Mouse (Mus musculus): Measurements from ENCODE around the gene Gdap1l1. TPM values are rescaled to one million over a fixed set of nuclear protein-coding genes. Genes with fewer than 3 reads are reported as not detected.

The Gdap1l1 gene
- polyA plus RNA-seq, 1 experiment, result not detected

- Histone ChIP-seq H3K4me3 (ENCODE audit: insufficient read depth, low read depth, low read length) (peak overlapping the region; percentile 87), H3K4me1 (ENCODE audit: control insufficient read depth, insufficient read depth, low read length) (peaks cover 15% of the 10 kb centered on the region), H3K27ac (ENCODE audit: insufficient read depth, low read depth, low read length) (peak overlapping the region; percentile 62)
- 27% methylated on average over 4 of the region's 4 CpGs for WGBS
- TF ChIP-seq POLR2A (IDR thresholded peaks at IDR 0.05; ENCODE audit: insufficient read depth, low read depth, low read length) (no peak), CTCF (IDR thresholded peaks at IDR 0.05; ENCODE audit: insufficient read depth, low read depth, low read length) (no peak)
Measured at GRCm38 (mm10) chr2:163437800-163438199, 476 bp upstream of the Gdap1l1 start.

- peak overlapping the region; percentile 87 for H3K4me3 ChIP-seq (ENCODE audit: insufficient read depth, low read depth, low read length)
- H3K27ac ChIP-seq (ENCODE audit: insufficient read depth, low read depth, low read length), result no peak overlapping the region; the same call in 1 of the 2 replicates
- WGBS, result 2% methylated on average over 30 of the region's 30 CpGs
- TF ChIP-seq POLR2A (IDR thresholded peaks at IDR 0.05; ENCODE audit: insufficient read depth, low read depth, low read length) (no peak; the same call in 1 of the 2 replicates), CTCF (IDR thresholded peaks at IDR 0.05; ENCODE audit: insufficient read depth, low read depth, low read length) (no peak)
- H3K4me1 ChIP-seq (ENCODE audit: control insufficient read depth, insufficient read depth, low read length), result peaks cover 18% of the 10 kb centered on the region
Measured at GRCm38 (mm10) chr2:163438619-163439451, 559 bp downstream of the Gdap1l1 start.

- H3K4me1 ChIP-seq (ENCODE audit: control insufficient read depth, insufficient read depth, low read length), result peaks cover 22% of the 10 kb centered on the region
- 81% methylated on average over 1 of the region's 1 CpGs for WGBS
- H3K4me3 ChIP-seq (ENCODE audit: insufficient read depth, low read depth, low read length), result peak overlapping the region; percentile 87
- TF ChIP-seq CTCF (IDR thresholded peaks at IDR 0.05; ENCODE audit: insufficient read depth, low read depth, low read length) (no peak), POLR2A (IDR thresholded peaks at IDR 0.05; ENCODE audit: insufficient read depth, low read depth, low read length) (no peak)
- H3K27ac ChIP-seq (ENCODE audit: insufficient read depth, low read depth, low read length), result no peak overlapping the region
Measured at GRCm38 (mm10) chr2:163439488-163439887, 1.2 kb downstream of the Gdap1l1 start.

- 74% methylated on average over 6 of the region's 6 CpGs for WGBS
- TF ChIP-seq CTCF (IDR thresholded peaks at IDR 0.05; ENCODE audit: insufficient read depth, low read depth, low read length) (no peak), POLR2A (IDR thresholded peaks at IDR 0.05; ENCODE audit: insufficient read depth, low read depth, low read length) (no peak)
Measured at GRCm38 (mm10) chr2:163443543-163443942, 5.3 kb downstream of the Gdap1l1 start.

GRCm38 (mm10) chr2:163444017-163444416, 5.7 kb downstream of the Gdap1l1 start:
- no peak overlapping the region for H3K4me3 ChIP-seq (ENCODE audit: insufficient read depth, low read depth, low read length)
- no peak for TF ChIP-seq POLR2A (IDR thresholded peaks at IDR 0.05; ENCODE audit: insufficient read depth, low read depth, low read length)
- no peak for TF ChIP-seq CTCF (IDR thresholded peaks at IDR 0.05; ENCODE audit: insufficient read depth, low read depth, low read length)
- WGBS, result 70% methylated on average over 7 of the region's 7 CpGs

More at GRCm38 (mm10) chr2:163443543-163443942, 5.3 kb downstream of the Gdap1l1 start:
- H3K4me1 ChIP-seq (ENCODE audit: control insufficient read depth, insufficient read depth, low read length), result peaks cover 19% of the 10 kb centered on the region
- no peak overlapping the region for H3K4me3 ChIP-seq (ENCODE audit: insufficient read depth, low read depth, low read length)
- no peak overlapping the region for H3K27ac ChIP-seq (ENCODE audit: insufficient read depth, low read depth, low read length)

GRCm38 (mm10) chr2:163447375-163447774, 9.1 kb downstream of the Gdap1l1 start:
- peaks cover 14% of the 10 kb centered on the region for H3K4me1 ChIP-seq (ENCODE audit: control insufficient read depth, insufficient read depth, low read length)
- H3K4me3 ChIP-seq (ENCODE audit: insufficient read depth, low read depth, low read length), result no peak overlapping the region
- TF ChIP-seq POLR2A (IDR thresholded peaks at IDR 0.05; ENCODE audit: insufficient read depth, low read depth, low read length) (no peak), CTCF (IDR thresholded peaks at IDR 0.05; ENCODE audit: insufficient read depth, low read depth, low read length) (no peak)
- 91% methylated on average over 12 of the region's 12 CpGs for WGBS
- no peak overlapping the region for H3K27ac ChIP-seq (ENCODE audit: insufficient read depth, low read depth, low read length)

More at GRCm38 (mm10) chr2:163444017-163444416, 5.7 kb downstream of the Gdap1l1 start:
- no peak overlapping the region for H3K27ac ChIP-seq (ENCODE audit: insufficient read depth, low read depth, low read length)
- peaks cover 19% of the 10 kb centered on the region for H3K4me1 ChIP-seq (ENCODE audit: control insufficient read depth, insufficient read depth, low read length)

- H3K4me1 ChIP-seq (ENCODE audit: control insufficient read depth, insufficient read depth, low read length), result peaks cover 5% of the 10 kb centered on the region; the same call in 1 of the 2 replicates
- H3K27ac ChIP-seq (ENCODE audit: insufficient read depth, low read depth, low read length), result no peak overlapping the region
- 82% methylated on average over 3 of the region's 3 CpGs for WGBS
- H3K4me3 ChIP-seq (ENCODE audit: insufficient read depth, low read depth, low read length), result no peak overlapping the region
- TF ChIP-seq POLR2A (IDR thresholded peaks at IDR 0.05; ENCODE audit: insufficient read depth, low read depth, low read length), result no peak
Measured at GRCm38 (mm10) chr2:163449276-163449675, 11.0 kb downstream of the Gdap1l1 start.

- TF ChIP-seq POLR2A (IDR thresholded peaks at IDR 0.05; ENCODE audit: insufficient read depth, low read depth, low read length) (no peak), CTCF (IDR thresholded peaks at IDR 0.05; ENCODE audit: insufficient read depth, low read depth, low read length) (no peak)
- no peak overlapping the region for H3K27ac ChIP-seq (ENCODE audit: insufficient read depth, low read depth, low read length)
- peaks cover 5% of the 10 kb centered on the region; the same call in 1 of the 2 replicates for H3K4me1 ChIP-seq (ENCODE audit: control insufficient read depth, insufficient read depth, low read length)
- 54% methylated on average over 6 of the region's 6 CpGs for WGBS
- H3K4me3 ChIP-seq (ENCODE audit: insufficient read depth, low read depth, low read length), result no peak overlapping the region
Measured at GRCm38 (mm10) chr2:163450668-163451295, 12.5 kb downstream of the Gdap1l1 start.

- Histone ChIP-seq H3K4me3 (ENCODE audit: insufficient read depth, low read depth, low read length) (no peak overlapping the region), H3K27ac (ENCODE audit: insufficient read depth, low read depth, low read length) (no peak overlapping the region), H3K4me1 (ENCODE audit: control insufficient read depth, insufficient read depth, low read length) (peaks cover 5% of the 10 kb centered on the region; the same call in 1 of the 2 replicates)
- TF ChIP-seq POLR2A (IDR thresholded peaks at IDR 0.05; ENCODE audit: insufficient read depth, low read depth, low read length) (no peak), CTCF (IDR thresholded peaks at IDR 0.05; ENCODE audit: insufficient read depth, low read depth, low read length) (no peak)
- WGBS, result 88% methylated on average over 6 of the region's 6 CpGs
Measured at GRCm38 (mm10) chr2:163452738-163453137, 14.5 kb downstream of the Gdap1l1 start.
